Mouse (Mus musculus) hindbrain, postnatal 0 days (tissue): ENCODE data around the gene Grik3. TPM values are rescaled to one million over a fixed set of nuclear protein-coding genes. Genes with fewer than 3 reads are reported as not detected.
A peak's percentile ranks its signal among the peaks of the same experiment; 100 is the strongest.

ENCODE experiments used
- ATAC-seq: fragments of 200-750 bp; cut with Nextera tagmentation; 2 replicates; pipeline ENCODE4 v1.8.0; 2017; ENCODE audit warnings: mild to moderate bottlenecking, moderate TSS enrichment, moderate library complexity
- DNase-seq: peaks from one replicate; pipeline ENCODE4 v3.0.0-alpha.2; 2015; ENCODE audit warnings: low spot score
- H3K27ac ChIP-seq: fragments of 300-500 bp; sonication (generic); 2 replicates; pipeline ENCODE4 v1.5.1; 2014; ENCODE audit warnings: mild to moderate bottlenecking
- H3K27me3 ChIP-seq: fragments of 300-500 bp; sonication (generic); 2 replicates; pipeline ENCODE4 v1.6.1; 2014; ENCODE audit warnings: low read length, mixed read lengths; ENCODE audit not compliant: insufficient read depth
- H3K36me3 ChIP-seq: fragments of 300-500 bp; sonication (generic); 2 replicates; pipeline ENCODE4 v1.6.1; 2014; ENCODE audit warnings: low read length, mixed read lengths; ENCODE audit not compliant: insufficient read depth
- H3K4me1 ChIP-seq: fragments of 300-500 bp; sonication (generic); 2 replicates; pipeline ENCODE4 v1.6.1; 2014; ENCODE audit warnings: antibody characterized with exemption, low read length, mixed read lengths; ENCODE audit not compliant: insufficient read depth
- H3K4me2 ChIP-seq: fragments of 300-500 bp; sonication (generic); 2 replicates; pipeline ENCODE4 v1.6.1; 2014; ENCODE audit warnings: low read depth, mild to moderate bottlenecking, low read length, moderate library complexity, mixed read lengths
- H3K4me3 ChIP-seq: fragments of 300-500 bp; sonication (generic); 2 replicates; pipeline ENCODE4 v1.5.1; 2014; ENCODE audit warnings: low read length
- H3K9ac ChIP-seq: fragments of 300-500 bp; sonication (generic); replicated peaks from 2 replicates; pipeline ENCODE4 v1.6.1; 2014; ENCODE audit warnings: mild to moderate bottlenecking, low read length, moderate library complexity, mixed read lengths
- H3K9me3 ChIP-seq: fragments of 300-500 bp; sonication (generic); 2 replicates; pipeline ENCODE4 v1.6.1; 2016; ENCODE audit warnings: low read length, mixed read lengths
- CTCF ChIP-seq: IDR thresholded peaks from 2 replicates; pipeline ENCODE4 v1.5.1; 2016; ENCODE audit warnings: antibody characterized with exemption, control low read depth, low read depth
- WGBS: fragments of 180-500 bp; shearing (Covaris S2); extraction: QIAGEN DNeasy Blood & Tissue Kit; methylation state at CpG from one replicate; pipeline ENCODE4 v1.1.7; 2014; 5-methylcytosine and 5-hydroxymethylcytosine counted together
- polyA plus RNA-seq: library from polyadenylated mRNA; unstranded; fragments of >200 nt; fragmentation: Nextera tagmentation; extraction: Ambion mirVana; gene quantifications from 2 replicates; pipeline ENCODE4 v1.2.1, GENCODE M21; 2015
- total RNA-seq: library from RNA; depleted of rRNA; stranded (reverse); fragments of >200 nt; gene quantifications from 2 replicates; pipeline ENCODE4 v1.2.3, GENCODE M21; 2014; rRNA removed

The Grik3 gene
- total RNA-seq (30.1 and 32.0 TPM in 2 replicates), polyA plus RNA-seq (4.2 TPM in 2 replicates)

DNA sequence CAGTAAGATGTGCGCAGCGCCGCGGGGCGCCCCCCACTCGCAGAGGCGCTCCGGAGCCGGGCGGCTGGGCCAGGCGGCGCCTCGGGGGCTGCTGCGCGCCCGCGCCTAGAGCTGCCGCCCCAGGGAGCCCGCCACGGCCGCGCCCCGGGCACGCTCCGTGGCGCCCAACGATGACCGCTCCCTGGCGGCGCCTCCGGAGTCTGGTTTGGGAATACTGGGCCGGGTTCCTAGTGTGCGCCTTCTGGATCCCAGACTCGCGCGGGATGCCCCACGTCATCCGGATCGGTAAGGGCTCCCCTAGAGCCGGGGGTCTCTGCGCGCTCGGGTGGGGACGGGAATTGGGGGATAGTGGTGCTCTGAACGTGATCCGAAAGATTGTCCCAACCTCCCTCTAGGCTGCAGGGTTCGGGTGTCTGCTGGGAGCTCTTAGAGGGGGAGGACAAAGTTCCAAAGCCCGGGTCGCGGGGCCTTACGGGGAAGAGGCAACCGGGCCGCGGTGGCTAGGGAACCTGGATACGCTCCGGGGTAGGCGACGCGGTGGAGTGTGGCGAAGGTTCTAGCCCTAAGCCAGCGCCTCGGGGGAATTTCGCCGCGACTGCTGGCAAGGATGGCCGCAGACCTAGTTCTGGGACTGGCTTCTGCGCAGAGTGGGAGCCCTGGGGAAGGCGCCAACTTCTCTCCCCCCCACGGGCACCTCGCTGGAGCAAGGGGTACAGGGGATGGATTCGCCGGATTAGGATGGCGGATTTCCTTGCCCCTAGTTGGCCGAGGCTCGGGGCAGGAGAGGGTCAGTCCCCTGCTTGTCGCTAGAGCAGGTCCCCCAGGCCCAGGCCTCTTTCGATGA, at the start of gene Grik3:
Grik3 (plus strand) TSS at position 40 of the 844 bp plus-strand sequence.
- Histone ChIP-seq H3K36me3 (no peaks in the 10 kb centered on the region), H3K4me3 (peak within 1 kb of the TSS; percentile 59), H3K4me1 (peaks cover 23% of the 10 kb centered on the region), H3K9ac (peak within 1 kb of the TSS; percentile 70), H3K4me2 (peak within 1 kb of the TSS; percentile 66), H3K27me3 (peaks cover 15% of the 10 kb centered on the region), H3K27ac (peak within 1 kb of the TSS; percentile 85), H3K9me3 (no peaks in the 10 kb centered on the region)
- no peak for TF ChIP-seq CTCF
- ATAC-seq (no peak), DNase-seq (no peak)
- WGBS, result under 1% methylated on average over 71 of the region's 77 CpGs

DNA sequence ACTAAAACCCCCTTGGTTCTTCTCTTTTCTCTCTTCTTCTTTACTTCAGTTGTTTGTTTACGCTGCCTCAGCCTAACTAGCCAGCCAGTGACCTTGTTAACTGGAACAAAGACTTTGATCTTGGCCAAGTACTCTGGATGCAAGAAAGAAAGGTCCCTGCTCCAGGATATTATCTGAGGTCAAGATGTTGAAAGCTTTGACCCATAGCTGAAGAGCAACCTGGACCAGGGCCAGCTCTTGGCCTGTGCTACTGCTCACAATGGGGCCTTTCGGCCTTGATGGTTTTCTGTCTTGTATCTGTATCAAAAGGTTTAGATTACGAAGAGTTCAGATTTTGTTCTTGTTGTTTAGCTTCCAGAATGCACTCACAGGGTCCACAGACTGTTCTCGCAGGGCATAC, 48.7 kb upstream of the Grik3 start:
- Histone ChIP-seq H3K4me1 (0 out of 2 replicates have a peak, but pooled peaks cover 3% of the 10 kb centered on the region), H3K4me3 (no peak overlapping the region), H3K27ac (no peak overlapping the region), H3K36me3 (no peaks in the 10 kb centered on the region), H3K9ac (no peak overlapping the region), H3K27me3 (no peaks in the 10 kb centered on the region), H3K4me2 (no peak overlapping the region), H3K9me3 (no peaks in the 10 kb centered on the region)
- DNase-seq (no peak), ATAC-seq (no peak)
- WGBS, result 75% methylated on average over 4 of the region's 4 CpGs
- no peak for TF ChIP-seq CTCF

DNA sequence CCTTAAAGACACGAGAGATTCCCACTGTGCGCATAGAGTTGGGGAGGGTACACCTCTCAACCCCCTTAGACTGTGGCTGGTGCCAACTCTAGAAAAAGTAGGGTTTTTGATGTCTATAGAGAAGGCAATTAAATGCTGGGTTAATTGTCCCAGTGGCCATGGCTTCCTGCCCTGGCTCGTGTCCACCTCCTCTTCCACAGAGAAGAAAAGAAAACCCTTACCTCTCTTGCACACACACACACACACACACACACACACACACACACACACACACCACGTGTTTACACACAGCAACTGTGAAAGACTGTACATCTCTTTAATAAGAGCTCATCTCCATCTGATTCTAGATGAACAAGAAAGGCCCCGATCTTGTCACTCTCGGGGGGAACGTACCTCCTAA, 46.1 kb upstream of the Grik3 start:
- H3K4me2 ChIP-seq, result no peak overlapping the region
- no peak for DNase-seq
- 74% methylated on average over 7 of the region's 7 CpGs for WGBS
- H3K4me3 ChIP-seq, result no peak overlapping the region
- ATAC-seq, result no peak
- H3K27ac ChIP-seq, result no peak overlapping the region
- no peak overlapping the region for H3K9ac ChIP-seq
- TF ChIP-seq CTCF, result no peak
- H3K4me1 ChIP-seq, result 0 out of 2 replicates have a peak, but pooled peaks cover 3% of the 10 kb centered on the region
- H3K9me3 ChIP-seq, result no peaks in the 10 kb centered on the region
- H3K27me3 ChIP-seq, result no peaks in the 10 kb centered on the region
- no peaks in the 10 kb centered on the region for H3K36me3 ChIP-seq

DNA sequence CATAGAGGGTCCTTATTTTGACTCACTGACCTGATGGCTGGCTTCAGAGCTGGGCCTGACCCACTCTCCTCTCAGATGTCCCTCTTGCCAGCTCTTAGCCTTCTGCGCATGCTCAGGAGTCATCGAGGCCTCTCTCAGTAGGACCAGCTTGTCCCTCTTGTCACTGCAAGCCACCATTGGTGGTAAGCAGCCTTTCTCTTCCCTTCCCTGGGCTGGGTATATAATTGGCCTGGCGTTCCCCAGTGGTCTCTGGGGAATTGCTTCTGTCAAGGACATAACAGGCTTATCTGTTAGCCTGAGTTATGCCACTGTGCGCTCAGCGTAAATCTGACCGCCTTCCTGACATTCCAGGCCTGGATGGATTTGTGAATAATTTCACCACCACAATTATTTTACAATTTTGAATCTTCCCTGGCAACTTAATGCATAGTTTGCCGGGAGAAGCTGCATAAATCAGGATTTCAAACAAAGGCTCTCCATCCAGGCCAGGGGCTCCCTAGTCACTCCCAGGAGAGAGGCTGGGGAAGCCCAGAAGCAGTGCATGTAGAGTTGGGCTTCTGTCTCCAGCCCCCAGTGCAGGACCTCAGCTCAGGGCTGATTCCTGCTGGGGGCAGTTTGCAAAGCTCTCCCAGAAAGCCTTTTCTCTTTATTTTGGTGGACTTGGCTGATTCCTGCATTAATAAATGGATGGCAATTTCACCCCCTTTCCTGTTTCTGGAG, 39.7 kb upstream of the Grik3 start:
- Histone ChIP-seq H3K9ac (no peak overlapping the region), H3K4me3 (no peak overlapping the region), H3K4me2 (no peak overlapping the region), H3K36me3 (no peaks in the 10 kb centered on the region), H3K4me1 (no peaks in the 10 kb centered on the region; the same call in 1 of the 2 replicates), H3K27ac (no peak overlapping the region), H3K27me3 (no peaks in the 10 kb centered on the region), H3K9me3 (no peaks in the 10 kb centered on the region)
- DNase-seq (peak; percentile 53), ATAC-seq (no peak)
- TF ChIP-seq CTCF, result no peak
- WGBS, result 38% methylated on average over 7 of the region's 7 CpGs

DNA sequence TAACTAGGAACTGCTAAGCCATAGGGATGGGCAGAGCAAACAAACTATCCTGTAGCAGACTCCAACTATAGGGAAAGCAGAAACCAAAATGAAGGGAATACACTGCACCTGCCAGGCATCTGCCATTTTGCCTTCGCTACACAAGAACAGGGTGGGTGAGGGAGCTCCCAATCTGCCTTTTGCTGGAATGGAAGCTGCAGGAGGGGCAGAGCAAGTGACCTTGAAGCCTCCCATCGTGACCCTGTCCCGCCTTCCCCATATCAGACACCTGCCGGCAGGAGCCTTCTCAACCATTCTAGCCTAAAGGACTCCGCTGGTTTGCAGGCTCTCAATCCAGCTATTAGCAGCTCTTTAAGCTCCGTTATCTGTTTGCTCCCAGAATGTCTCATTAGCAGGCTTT, 38.7 kb upstream of the Grik3 start:
- Histone ChIP-seq H3K9me3 (no peaks in the 10 kb centered on the region), H3K27me3 (no peaks in the 10 kb centered on the region), H3K4me2 (no peak overlapping the region), H3K4me3 (no peak overlapping the region), H3K9ac (no peak overlapping the region), H3K27ac (no peak overlapping the region), H3K4me1 (no peaks in the 10 kb centered on the region; the same call in 1 of the 2 replicates), H3K36me3 (no peaks in the 10 kb centered on the region)
- DNase-seq (no peak), ATAC-seq (no peak)
- no peak for TF ChIP-seq CTCF
- WGBS, result 64% methylated on average over 6 of the region's 6 CpGs

DNA sequence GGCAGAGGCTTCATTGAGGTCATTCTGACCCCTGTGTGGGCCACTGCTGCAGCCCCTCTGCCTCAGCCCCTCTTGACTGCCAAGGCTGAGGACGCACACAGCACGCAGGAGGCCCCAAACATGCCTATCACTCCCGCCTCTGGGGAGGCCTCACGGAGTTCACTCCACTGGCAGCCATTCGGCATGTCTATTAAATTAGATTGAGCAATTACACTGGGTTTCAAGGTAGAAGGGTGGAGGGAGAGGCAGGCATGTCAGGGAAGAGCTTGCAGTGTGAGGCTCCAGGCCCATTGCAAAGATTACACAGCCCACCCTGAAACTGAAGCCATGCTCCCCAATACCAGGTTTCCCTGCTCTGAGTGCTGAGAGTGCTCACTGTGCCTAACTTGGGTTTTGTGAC, 34.0 kb upstream of the Grik3 start:
- no peaks in the 10 kb centered on the region for H3K9me3 ChIP-seq
- no peak overlapping the region for H3K4me3 ChIP-seq
- peak; percentile 35; the same call in 1 of the 2 replicates for ATAC-seq
- H3K4me1 ChIP-seq, result peaks cover 9% of the 10 kb centered on the region
- no peak for TF ChIP-seq CTCF
- no peaks in the 10 kb centered on the region for H3K27me3 ChIP-seq
- no peaks in the 10 kb centered on the region for H3K36me3 ChIP-seq
- no peak for DNase-seq
- H3K27ac ChIP-seq, result no peak overlapping the region
- WGBS, result 44% methylated on average over 5 of the region's 5 CpGs
- H3K4me2 ChIP-seq, result no peak overlapping the region
- no peak overlapping the region for H3K9ac ChIP-seq
